Mouse (Mus musculus) stomach, postnatal 0 days (tissue): Measurements from ENCODE around the gene Zfp740.

Experiments used
- CTCF ChIP-seq: IDR thresholded peaks from 2 replicates; pipeline ENCODE4 v1.5.1; 2016; ENCODE audit warnings: antibody characterized with exemption, low read depth, mild to moderate bottlenecking, moderate library complexity
- EP300 ChIP-seq: optimal IDR thresholded peaks from 2 replicates; pipeline ENCODE3; 2016; ENCODE audit warnings: antibody characterized with exemption

DNA sequence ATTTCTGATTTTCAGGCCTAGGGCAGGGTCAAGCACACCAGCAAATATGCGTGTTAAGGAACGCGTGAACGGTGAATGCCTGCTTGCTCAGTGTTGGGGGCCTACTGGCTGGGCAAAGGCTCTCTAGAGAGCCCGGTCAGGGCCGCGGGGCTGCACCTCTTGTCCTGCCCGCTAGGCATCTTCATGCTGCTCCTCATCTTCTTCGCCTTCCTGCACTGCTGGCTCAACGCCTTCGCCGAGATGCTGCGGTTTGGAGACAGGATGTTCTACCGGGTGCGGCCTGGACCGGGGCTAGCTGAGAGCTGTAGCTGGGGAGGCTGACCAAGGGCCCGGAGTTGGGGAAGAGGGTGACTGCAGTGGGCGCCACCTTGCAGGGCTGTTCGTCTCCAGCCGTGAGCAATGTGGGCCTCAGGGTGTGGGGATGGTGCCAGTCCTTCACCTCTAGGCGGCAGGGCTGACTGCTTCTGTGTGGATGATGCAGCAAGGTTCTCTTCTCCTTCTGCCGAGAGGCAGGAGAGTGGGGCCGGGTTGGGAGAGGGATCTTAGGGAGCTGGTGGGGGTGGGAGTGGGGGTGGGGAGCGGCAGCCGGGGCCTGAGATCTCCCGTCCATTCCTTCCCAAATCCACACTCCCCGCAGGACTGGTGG, 42.5 kb upstream of the Zfp740 start:
- TF ChIP-seq CTCF: no peak
- no peak for TF ChIP-seq EP300
